In the genomic region with DNA sequence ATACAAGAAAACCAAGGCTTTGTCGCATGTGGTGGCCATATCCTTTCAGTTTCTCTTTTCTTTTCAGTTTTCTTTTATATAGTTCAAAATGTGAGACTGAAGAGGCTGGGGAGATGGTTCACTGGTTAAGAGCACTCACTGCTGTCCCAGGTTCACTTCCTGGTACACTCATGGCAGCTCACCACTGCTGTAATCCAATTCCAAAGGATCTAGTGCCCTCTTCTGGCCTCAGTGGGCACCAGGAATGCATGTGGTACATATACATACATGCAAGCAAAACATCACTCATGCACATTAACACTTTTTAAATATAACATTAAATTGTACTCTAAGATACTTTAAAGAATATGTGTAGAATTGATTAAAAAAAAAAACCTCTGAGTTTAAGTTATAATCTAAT, we compare ENCODE assay signal across 9 mouse cellular contexts.
DNase-seq lines count a peak whose midpoint lies in the region; ATAC-seq lines count a peak whose summit lies in the region.
"Had no signal": no experiment of that assay in that cellular context is flagged by ENCODE, and none has a peak within 500 bp of the region (broad histone marks: within the 10 kb centered on the region; RNA-seq: fewer than 3 reads in every experiment).

No protein-coding gene starts in this region.

- no peak for ATAC-seq in forebrain, embryonic 11.5 days (replicated peaks; ENCODE audit: low FRiP score)
- no peak for ATAC-seq in neural tube, embryonic 15.5 days (ENCODE audit: low FRiP score)
- ATAC-seq in hindbrain, embryonic 14.5 days (ENCODE audit: low FRiP score): no peak

- DNase-seq in forebrain, embryonic 11.5 days (ENCODE audit: low spot score): peak; percentile 61
- no peak for DNase-seq in forebrain, embryonic 10.5 days (ENCODE audit: extremely low spot score, low spot score)
- DNase-seq in neural tube, embryonic 10.5 days (ENCODE audit: extremely low spot score, low spot score): peak; percentile 26
- DNase-seq in adrenal gland, postnatal 14 days: peak; percentile 67
- peak; percentile 44 for DNase-seq in hindbrain, embryonic 14.5 days (ENCODE audit: low spot score)
- DNase-seq in lung, postnatal 25 days (ENCODE audit: low spot score): peak; percentile 51
- DNase-seq in thymus, postnatal 36 days: peak; percentile 25 to 36

- H3K9ac ChIP-seq in forebrain, embryonic 11.5 days (ENCODE audit: low read length): no peak overlapping the region
- no peak overlapping the region for H3K9ac ChIP-seq in neural tube, embryonic 15.5 days (replicated peaks)
- no peak overlapping the region for H3K9ac ChIP-seq in hindbrain, embryonic 14.5 days
- H3K9ac ChIP-seq: neural tube, embryonic 13.5 days had no signal

- H3K36me3 ChIP-seq in forebrain, embryonic 11.5 days (ENCODE audit: control insufficient read depth, insufficient read depth, low read length): no peaks in the 10 kb centered on the region
- no peaks in the 10 kb centered on the region; the same call in 1 of the 2 replicates for H3K36me3 ChIP-seq in forebrain, embryonic 10.5 days (replicated peaks)
- peaks cover 4% of the 10 kb centered on the region; the same call in 1 of the 2 replicates for H3K36me3 ChIP-seq in neural tube, embryonic 15.5 days
- H3K36me3 ChIP-seq in hindbrain, embryonic 14.5 days (replicated peaks; ENCODE audit: control insufficient read depth, insufficient read depth): peaks cover 22% of the 10 kb centered on the region

- no peak overlapping the region for H3K4me3 ChIP-seq in forebrain, embryonic 11.5 days (ENCODE audit: low read depth, low read length)
- no peak overlapping the region for H3K4me3 ChIP-seq in forebrain, embryonic 10.5 days
- H3K4me3 ChIP-seq in neural tube, embryonic 15.5 days (replicated peaks): no peak overlapping the region
- H3K4me3 ChIP-seq in hindbrain, embryonic 14.5 days (replicated peaks; ENCODE audit: low read length): no peak overlapping the region
- H3K4me3 ChIP-seq: neural tube, embryonic 13.5 days had no signal

- H3K4me2 ChIP-seq in forebrain, embryonic 11.5 days (ENCODE audit: low read depth, low read length, severe bottlenecking): no peak overlapping the region
- no peak overlapping the region for H3K4me2 ChIP-seq in neural tube, embryonic 15.5 days
- H3K4me2 ChIP-seq in hindbrain, embryonic 14.5 days (replicated peaks): no peak overlapping the region
- H3K4me2 ChIP-seq: neural tube, embryonic 13.5 days had no signal

- no peaks in the 10 kb centered on the region for H3K4me1 ChIP-seq in forebrain, embryonic 11.5 days (replicated peaks; ENCODE audit: control insufficient read depth, insufficient read depth, low read length)
- peaks cover 4% of the 10 kb centered on the region; the same call in 1 of the 2 replicates for H3K4me1 ChIP-seq in forebrain, embryonic 10.5 days
- H3K4me1 ChIP-seq in neural tube, embryonic 15.5 days: no peaks in the 10 kb centered on the region
- H3K4me1 ChIP-seq in hindbrain, embryonic 14.5 days (replicated peaks; ENCODE audit: control insufficient read depth, insufficient read depth, low read length): no peaks in the 10 kb centered on the region
- H3K4me1 ChIP-seq: neural tube, embryonic 13.5 days had no signal

- H3K9me3 ChIP-seq in forebrain, embryonic 11.5 days (ENCODE audit: control insufficient read depth, low read length): no peaks in the 10 kb centered on the region
- H3K9me3 ChIP-seq in forebrain, embryonic 10.5 days: no peaks in the 10 kb centered on the region
- no peaks in the 10 kb centered on the region for H3K9me3 ChIP-seq in neural tube, embryonic 15.5 days (replicated peaks)
- H3K9me3 ChIP-seq in hindbrain, embryonic 14.5 days (ENCODE audit: control insufficient read depth, low read length): no peaks in the 10 kb centered on the region
- H3K9me3 ChIP-seq: neural tube, embryonic 13.5 days had no signal

- no peak overlapping the region for H3K27ac ChIP-seq in forebrain, embryonic 11.5 days (ENCODE audit: low read depth, low read length)
- no peak overlapping the region for H3K27ac ChIP-seq in forebrain, embryonic 10.5 days
- no peak overlapping the region for H3K27ac ChIP-seq in neural tube, embryonic 15.5 days (replicated peaks)
- no peak overlapping the region for H3K27ac ChIP-seq in hindbrain, embryonic 14.5 days
- H3K27ac ChIP-seq: neural tube, embryonic 13.5 days had no signal

- H3K27me3 ChIP-seq in forebrain, embryonic 11.5 days (ENCODE audit: control insufficient read depth, insufficient read depth, low read length): no peaks in the 10 kb centered on the region
- H3K27me3 ChIP-seq in forebrain, embryonic 10.5 days (ENCODE audit: poor library complexity, severe bottlenecking): no peaks in the 10 kb centered on the region
- H3K27me3 ChIP-seq in neural tube, embryonic 15.5 days (replicated peaks): no peaks in the 10 kb centered on the region
- no peaks in the 10 kb centered on the region for H3K27me3 ChIP-seq in hindbrain, embryonic 14.5 days (ENCODE audit: control insufficient read depth, insufficient read depth, low read length)
- H3K27me3 ChIP-seq: neural tube, embryonic 13.5 days had no signal

- WGBS in forebrain, embryonic 11.5 days: 88% methylated on average over 1 of the region's 1 CpGs
- 92% methylated on average over 1 of the region's 1 CpGs for WGBS in forebrain, embryonic 10.5 days
- 94% methylated on average over 1 of the region's 1 CpGs for WGBS in neural tube, embryonic 15.5 days
- 97% methylated on average over 1 of the region's 1 CpGs for WGBS in hindbrain, embryonic 14.5 days
